Mouse (Mus musculus) midbrain, embryonic 12.5 days (tissue): ENCODE data around the gene Gpr173. TPM values are rescaled to one million over a fixed set of nuclear protein-coding genes. Genes with fewer than 3 reads are reported as not detected.
"Not testable (repeated sequence)": the region's sequence is repeated elsewhere in the genome, so short reads cannot be mapped to it uniquely, and the experiment has no call there.

ENCODE experiments used
- ATAC-seq: fragments of 200-750 bp; cut with Nextera tagmentation; 2 replicates; pipeline ENCODE4 v1.8.0; 2017; ENCODE audit warnings: low read depth, moderate TSS enrichment, moderate library complexity; ENCODE audit not compliant: low FRiP score
- H3K27ac ChIP-seq: fragments of 300-500 bp; sonication (generic); replicated peaks from 2 replicates; pipeline ENCODE4 v1.5.1; 2016; ENCODE audit warnings: mild to moderate bottlenecking
- H3K27me3 ChIP-seq: fragments of 300-500 bp; sonication (generic); 2 replicates; pipeline ENCODE4 v1.6.1; 2016; ENCODE audit warnings: mild to moderate bottlenecking
- H3K36me3 ChIP-seq: fragments of 300-500 bp; sonication (generic); 2 replicates; pipeline ENCODE4 v1.6.1; 2016
- H3K4me1 ChIP-seq: fragments of 300-500 bp; sonication (generic); 2 replicates; pipeline ENCODE4 v1.6.1; 2016
- H3K4me2 ChIP-seq: fragments of 300-500 bp; sonication (generic); replicated peaks from 2 replicates; pipeline ENCODE4 v1.6.1; 2016; ENCODE audit warnings: mild to moderate bottlenecking, moderate library complexity
- H3K4me3 ChIP-seq: fragments of 300-500 bp; sonication (generic); 2 replicates; pipeline ENCODE4 v1.5.1; 2016; ENCODE audit warnings: mild to moderate bottlenecking
- H3K9ac ChIP-seq: fragments of 300-500 bp; sonication (generic); replicated peaks from 2 replicates; pipeline ENCODE4 v1.6.1; 2016; ENCODE audit warnings: mild to moderate bottlenecking, moderate library complexity
- H3K9me3 ChIP-seq: fragments of 300-500 bp; sonication (generic); 2 replicates; pipeline ENCODE4 v1.6.1; 2016; ENCODE audit warnings: mild to moderate bottlenecking
- WGBS: fragments of 180-500 bp; shearing (Covaris S2); methylation state at CpG from one replicate; pipeline ENCODE4 v1.1.7; 2016; 5-methylcytosine and 5-hydroxymethylcytosine counted together
- polyA plus RNA-seq: library from polyadenylated mRNA; unstranded; fragments of >200 nt; fragmentation: Nextera tagmentation; extraction: Ambion mirVana; gene quantifications from 2 replicates; pipeline ENCODE4 v1.2.1, GENCODE M21; 2016

Gpr173 gene
- polyA plus RNA-seq, 1 experiment from 2014 or later: 9.5 TPM

- Histone ChIP-seq H3K9me3 (no peaks in the 10 kb centered on the region), H3K4me1 (peaks cover 18% of the 10 kb centered on the region), H3K4me2 (peak overlapping the region; percentile 47), H3K27ac (peak overlapping the region; percentile 95), H3K36me3 (peaks cover 14% of the 10 kb centered on the region; the same call in 1 of the 2 replicates), H3K9ac (peak overlapping the region; percentile 52), H3K4me3 (peak overlapping the region; percentile 33), H3K27me3 (peaks cover 61% of the 10 kb centered on the region)
- 17% methylated on average over 33 of the region's 33 CpGs for WGBS
- ATAC-seq: peak; percentile 99
Measured at GRCm38 (mm10) chrX:152336546-152337332, 31.8 kb downstream of the Gpr173 start.

- Histone ChIP-seq H3K27ac (peak overlapping the region; percentile 95), H3K4me1 (peaks cover 15% of the 10 kb centered on the region), H3K4me3 (peak overlapping the region; percentile 33; the same call in 1 of the 2 replicates), H3K27me3 (peaks cover 55% of the 10 kb centered on the region), H3K4me2 (peak overlapping the region; percentile 47; the same call in 1 of the 2 replicates), H3K36me3 (peaks cover 14% of the 10 kb centered on the region; the same call in 1 of the 2 replicates)
- H3K9me3 ChIP-seq, H3K9ac ChIP-seq: not testable (repeated sequence)
- 57% methylated on average over 4 of the region's 4 CpGs for WGBS
- ATAC-seq: peak; percentile 16
Measured at GRCm38 (mm10) chrX:152336123-152336522, 32.4 kb downstream of the Gpr173 start.

- not testable (repeated sequence) for H3K9ac ChIP-seq, H3K4me3 ChIP-seq, H3K27ac ChIP-seq, H3K36me3 ChIP-seq, H3K4me2 ChIP-seq, H3K4me1 ChIP-seq, H3K9me3 ChIP-seq, ATAC-seq
- peaks cover 47% of the 10 kb centered on the region for H3K27me3 ChIP-seq
Measured at GRCm38 (mm10) chrX:152329400-152329799, 39.1 kb downstream of the Gpr173 start.

GRCm38 (mm10) chrX:152327689-152328052 lies 40.8 kb downstream of the Gpr173 start:
- ATAC-seq: peak; percentile 41
- Histone ChIP-seq H3K36me3 (no peaks in the 10 kb centered on the region), H3K9ac (no peak overlapping the region), H3K27me3 (peaks cover 50% of the 10 kb centered on the region), H3K9me3 (no peaks in the 10 kb centered on the region), H3K27ac (no peak overlapping the region; the same call in 1 of the 2 replicates), H3K4me2 (peak overlapping the region; percentile 55), H3K4me3 (peak overlapping the region; percentile 59), H3K4me1 (0 out of 2 replicates have a peak, but pooled peaks cover 7% of the 10 kb centered on the region)
- WGBS: 22% methylated on average over 8 of the region's 8 CpGs

DNA sequence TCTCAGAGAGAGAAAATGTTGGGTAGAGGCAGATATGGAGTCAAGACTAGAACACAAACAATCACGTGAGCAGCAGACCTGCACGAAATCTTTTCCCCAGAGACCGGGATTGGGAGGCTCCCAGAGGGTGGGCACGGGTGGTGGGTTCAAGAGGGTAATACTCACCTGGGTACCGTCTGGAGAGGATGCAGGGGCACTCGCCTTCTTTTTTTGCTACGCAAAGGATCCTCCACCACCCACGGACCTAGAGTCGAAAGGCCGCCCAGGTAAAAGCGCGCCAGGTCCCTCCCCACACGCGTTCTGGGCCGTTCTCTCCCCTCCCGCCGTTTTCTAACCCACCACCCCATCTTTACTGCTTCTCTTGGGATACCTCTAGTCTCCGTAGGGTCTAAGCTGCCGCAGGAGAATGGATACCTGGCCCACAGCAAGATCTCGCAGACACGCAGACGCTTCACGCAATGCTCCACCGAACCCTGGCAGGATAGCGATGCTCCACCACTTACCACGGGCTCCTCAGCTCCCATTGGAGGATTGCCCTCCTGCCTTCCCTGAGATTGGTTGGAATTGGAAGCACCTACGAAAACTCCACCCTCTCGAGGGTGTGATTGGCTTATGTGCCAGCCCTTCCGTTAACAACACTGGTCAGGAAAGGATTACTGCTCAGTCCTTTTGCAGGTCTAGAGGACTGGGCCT lies 41.4 kb downstream of the Gpr173 start, which contains the start of gene Kantr:
Kantr (minus strand) TSS at position 500 of the 693 bp plus-strand sequence.
- peak; percentile 99 for ATAC-seq
- H3K4me3 ChIP-seq: peak within 1 kb of the TSS; percentile 59
- WGBS: 14% methylated on average over 29 of the region's 29 CpGs
- H3K27me3 ChIP-seq: peaks cover 47% of the 10 kb centered on the region
- no peaks in the 10 kb centered on the region for H3K9me3 ChIP-seq
- 0 out of 2 replicates have a peak, but pooled peaks cover 7% of the 10 kb centered on the region for H3K4me1 ChIP-seq
- peak within 1 kb of the TSS; percentile 55 for H3K4me2 ChIP-seq
- no peak within 1 kb of the TSS; the same call in 1 of the 2 replicates for H3K27ac ChIP-seq
- no peaks in the 10 kb centered on the region for H3K36me3 ChIP-seq
- peak within 1 kb of the TSS; percentile 59 for H3K9ac ChIP-seq

- Histone ChIP-seq H3K27ac (no peak overlapping the region), H3K9ac (no peak overlapping the region), H3K4me3 (no peak overlapping the region), H3K4me1 (0 out of 2 replicates have a peak, but pooled peaks cover 7% of the 10 kb centered on the region), H3K27me3 (peaks cover 57% of the 10 kb centered on the region), H3K9me3 (no peaks in the 10 kb centered on the region), H3K4me2 (no peak overlapping the region), H3K36me3 (no peaks in the 10 kb centered on the region)
- no peak for ATAC-seq
- WGBS: 100% methylated on average over 1 of the region's 1 CpGs
Measured at GRCm38 (mm10) chrX:152323584-152323983, 44.9 kb downstream of the Gpr173 start.

DNA sequence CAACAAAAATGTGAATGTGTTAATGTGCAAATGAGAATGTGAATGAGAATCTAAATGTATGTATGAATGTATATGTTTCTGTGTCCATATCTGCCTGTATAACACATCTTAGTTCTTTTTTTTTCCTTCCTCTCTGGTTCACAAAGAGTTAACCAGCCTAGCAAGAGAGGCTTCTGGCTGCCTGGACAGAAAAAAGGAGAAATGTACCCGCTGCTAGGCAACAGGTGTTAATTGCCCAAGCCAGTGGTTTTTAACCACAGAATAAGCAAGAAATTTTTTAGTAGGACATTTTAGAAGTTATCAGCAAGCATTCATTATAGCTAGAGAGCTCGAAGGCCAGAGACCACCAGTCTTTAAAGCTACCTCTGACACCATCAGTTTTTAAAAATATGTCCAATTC lies 45.7 kb downstream of the Gpr173 start:
- H3K36me3 ChIP-seq: no peaks in the 10 kb centered on the region
- 0 out of 2 replicates have a peak, but pooled peaks cover 7% of the 10 kb centered on the region for H3K4me1 ChIP-seq
- no peak overlapping the region for H3K9ac ChIP-seq
- H3K27me3 ChIP-seq: peaks cover 50% of the 10 kb centered on the region
- H3K27ac ChIP-seq: no peak overlapping the region
- H3K9me3 ChIP-seq: no peaks in the 10 kb centered on the region
- 59% methylated on average over 2 of the region's 2 CpGs for WGBS
- ATAC-seq: no peak
- H3K4me3 ChIP-seq: no peak overlapping the region
- H3K4me2 ChIP-seq: no peak overlapping the region

- Histone ChIP-seq H3K4me3 (no peak overlapping the region), H3K4me1 (0 out of 2 replicates have a peak, but pooled peaks cover 3% of the 10 kb centered on the region), H3K9me3 (no peaks in the 10 kb centered on the region), H3K27ac (no peak overlapping the region), H3K36me3 (no peaks in the 10 kb centered on the region), H3K4me2 (no peak overlapping the region), H3K27me3 (peaks cover 36% of the 10 kb centered on the region), H3K9ac (no peak overlapping the region)
- 87% methylated on average over 4 of the region's 4 CpGs for WGBS
- ATAC-seq: no peak
Measured at GRCm38 (mm10) chrX:152320535-152320934, 48.0 kb downstream of the Gpr173 start.

DNA sequence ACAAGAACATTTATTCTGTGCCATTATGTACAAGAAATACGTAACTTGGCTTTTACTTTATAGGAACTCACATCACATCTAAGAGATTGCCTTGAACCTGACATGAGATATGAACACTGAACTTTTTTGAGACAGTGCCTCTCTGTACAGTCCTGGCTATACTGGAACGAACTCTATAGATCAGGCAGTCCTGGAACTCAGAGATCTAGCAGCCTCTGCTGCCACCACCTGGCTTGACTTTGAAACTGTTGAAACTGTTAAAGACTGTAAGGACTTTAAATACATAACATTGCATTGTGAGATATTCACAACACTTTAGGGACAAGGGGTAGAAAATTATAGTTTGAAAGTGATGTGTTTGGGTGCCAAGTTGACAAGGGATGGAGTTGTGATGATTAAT lies 60.6 kb downstream of the Gpr173 start:
- WGBS: 75% methylated on average over 2 of the region's 2 CpGs
- H3K27ac ChIP-seq: no peak overlapping the region
- H3K9ac ChIP-seq: no peak overlapping the region
- H3K27me3 ChIP-seq: peaks cover 32% of the 10 kb centered on the region
- H3K36me3 ChIP-seq: no peaks in the 10 kb centered on the region
- no peak overlapping the region for H3K4me2 ChIP-seq
- ATAC-seq: no peak
- no peaks in the 10 kb centered on the region for H3K4me1 ChIP-seq
- H3K4me3 ChIP-seq: no peak overlapping the region
- no peaks in the 10 kb centered on the region for H3K9me3 ChIP-seq

- ATAC-seq: no peak
- no peaks in the 10 kb centered on the region for H3K9me3 ChIP-seq
- no peak overlapping the region for H3K27ac ChIP-seq
- no peak overlapping the region for H3K4me3 ChIP-seq
- no peaks in the 10 kb centered on the region for H3K4me1 ChIP-seq
- H3K27me3 ChIP-seq: peaks cover 35% of the 10 kb centered on the region
- H3K9ac ChIP-seq: no peak overlapping the region
- no peak overlapping the region for H3K4me2 ChIP-seq
- H3K36me3 ChIP-seq: no peaks in the 10 kb centered on the region
Measured at GRCm38 (mm10) chrX:152307371-152307770, 61.1 kb downstream of the Gpr173 start.

DNA sequence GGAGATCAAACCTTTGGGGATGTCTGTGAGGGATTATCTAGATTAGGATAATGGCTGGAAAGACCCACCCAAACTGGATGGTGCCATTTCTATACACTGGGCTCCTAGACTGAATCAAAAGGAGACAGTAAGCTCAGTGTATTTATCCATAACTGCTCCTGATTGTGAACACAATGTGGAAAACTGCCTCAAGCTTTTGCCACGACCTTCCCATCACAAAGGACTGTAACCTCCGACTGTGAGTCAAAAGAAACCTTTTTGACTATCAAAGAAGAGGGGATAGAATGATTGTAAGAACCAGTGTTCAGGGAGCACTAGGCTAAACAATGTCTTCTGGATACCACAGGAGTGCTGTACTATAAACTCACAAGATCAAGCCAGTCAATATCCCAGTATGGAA lies 62.3 kb downstream of the Gpr173 start:
- no peak for ATAC-seq
- no peaks in the 10 kb centered on the region for H3K9me3 ChIP-seq
- H3K27ac ChIP-seq: no peak overlapping the region
- no peaks in the 10 kb centered on the region for H3K4me1 ChIP-seq
- H3K36me3 ChIP-seq: no peaks in the 10 kb centered on the region
- peaks cover 45% of the 10 kb centered on the region for H3K27me3 ChIP-seq
- 68% methylated on average over 2 of the region's 2 CpGs for WGBS
- no peak overlapping the region for H3K4me2 ChIP-seq
- no peak overlapping the region for H3K4me3 ChIP-seq
- H3K9ac ChIP-seq: no peak overlapping the region
